Mouse (Mus musculus) cerebellum, adult 8-10 months (tissue): ENCODE measurements at regions not wholly inside any gene's neighbourhood (a gene's known extent, or its start where the extent isn't known, plus 50 kb on each side); places are given as distances from the start of the nearest gene placed in this dataset.
"Not testable (repeated sequence)": the region's sequence is repeated elsewhere in the genome, so short reads cannot be mapped to it uniquely, and the experiment has no call there.

Experiments
- DNase-seq: peaks from one replicate; pipeline ENCODE4 v3.0.0; 2022

GRCm38 (mm10) chr14:33691690-33692089 is 102.7 kb downstream of the Ptpn20 start:
- no peak for DNase-seq

DNA sequence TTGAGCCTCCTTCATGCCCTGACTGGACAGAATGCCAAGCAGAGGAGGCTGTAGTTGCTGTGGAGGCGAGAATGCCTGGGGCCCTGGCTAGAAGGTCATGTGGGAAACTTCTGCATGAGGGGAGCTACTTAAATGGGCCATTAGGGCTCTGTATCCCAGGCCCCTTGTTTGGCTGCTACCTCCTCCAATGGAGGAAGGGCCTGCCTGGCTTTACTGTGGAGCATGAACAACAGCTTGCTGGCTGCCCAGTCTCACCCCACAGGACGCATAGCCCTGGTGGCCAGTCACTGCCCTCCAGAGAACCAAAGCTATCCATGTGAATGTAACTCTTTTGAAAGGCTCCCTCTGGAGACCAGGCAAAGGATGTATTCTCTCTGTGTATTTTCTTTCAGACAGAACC is 105.2 kb downstream of the Ptpn20 start:
- no peak for DNase-seq

GRCm38 (mm10) chr14:33695362-33695982 is 106.5 kb downstream of the Ptpn20 start:
- DNase-seq = peak; percentile 37

- DNase-seq = no peak
Observed at GRCm38 (mm10) chr14:33696817-33697216, 107.8 kb downstream of the Ptpn20 start.

DNA sequence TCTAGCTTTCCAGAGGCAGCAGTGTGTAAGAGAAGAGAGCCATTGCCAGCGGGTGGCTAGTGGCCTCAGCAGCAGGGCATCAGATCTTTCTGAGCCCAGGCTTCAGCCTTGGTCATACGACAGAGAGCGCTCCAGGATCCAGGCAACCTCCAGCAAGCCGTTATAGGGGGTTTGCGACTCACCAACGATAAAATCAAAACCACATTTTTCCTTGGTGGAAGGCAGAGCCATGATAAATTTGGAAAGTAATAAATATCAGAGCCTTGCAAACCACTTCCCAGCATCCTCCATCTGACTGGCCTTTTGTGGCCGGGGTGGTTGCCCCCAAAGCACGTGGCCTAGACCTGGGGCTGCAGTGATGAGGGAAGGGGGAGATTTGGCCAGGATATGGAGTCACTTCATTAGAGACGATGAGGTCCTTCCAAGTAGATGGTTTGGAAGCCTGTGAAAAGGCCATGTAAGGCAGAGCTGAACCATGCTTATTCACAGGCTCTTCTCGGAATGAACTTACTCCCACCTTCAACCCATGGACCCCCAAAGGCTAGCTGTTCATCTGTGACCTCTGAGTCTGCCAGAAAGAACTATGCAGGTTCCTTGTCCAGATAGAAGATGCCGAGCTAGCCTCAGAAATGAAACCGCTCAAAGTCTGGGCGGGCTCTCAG is 110.9 kb downstream of the Ptpn20 start:
- DNase-seq = no peak

GRCm38 (mm10) chr14:33707661-33708297 is 118.8 kb downstream of the Ptpn20 start:
- no peak for DNase-seq

DNA sequence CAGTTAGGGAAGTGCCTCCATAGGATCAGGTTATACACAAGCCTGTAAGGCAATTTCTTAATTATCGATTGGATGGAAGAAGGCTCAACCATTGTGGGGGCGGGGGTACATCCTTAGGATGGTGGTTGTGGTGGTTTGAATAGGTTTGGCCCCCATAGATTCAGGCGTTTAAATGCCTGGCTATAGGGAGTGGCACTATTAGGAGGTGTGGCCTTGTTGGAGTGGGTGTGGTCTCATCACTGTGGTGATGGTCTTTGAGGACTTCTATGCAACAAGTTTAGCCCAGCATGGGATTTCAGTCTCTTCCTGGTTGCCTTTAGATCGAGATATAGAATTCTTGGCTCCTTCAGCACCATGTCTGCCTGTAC is 119.3 kb downstream of the Ptpn20 start:
- no peak for DNase-seq

- no peak for DNase-seq
Observed at GRCm38 (mm10) chr14:33712458-33712857, 123.5 kb downstream of the Ptpn20 start.

GRCm38 (mm10) chr14:33719651-33720050 is 130.6 kb downstream of the Ptpn20 start:
- DNase-seq = no peak

DNA sequence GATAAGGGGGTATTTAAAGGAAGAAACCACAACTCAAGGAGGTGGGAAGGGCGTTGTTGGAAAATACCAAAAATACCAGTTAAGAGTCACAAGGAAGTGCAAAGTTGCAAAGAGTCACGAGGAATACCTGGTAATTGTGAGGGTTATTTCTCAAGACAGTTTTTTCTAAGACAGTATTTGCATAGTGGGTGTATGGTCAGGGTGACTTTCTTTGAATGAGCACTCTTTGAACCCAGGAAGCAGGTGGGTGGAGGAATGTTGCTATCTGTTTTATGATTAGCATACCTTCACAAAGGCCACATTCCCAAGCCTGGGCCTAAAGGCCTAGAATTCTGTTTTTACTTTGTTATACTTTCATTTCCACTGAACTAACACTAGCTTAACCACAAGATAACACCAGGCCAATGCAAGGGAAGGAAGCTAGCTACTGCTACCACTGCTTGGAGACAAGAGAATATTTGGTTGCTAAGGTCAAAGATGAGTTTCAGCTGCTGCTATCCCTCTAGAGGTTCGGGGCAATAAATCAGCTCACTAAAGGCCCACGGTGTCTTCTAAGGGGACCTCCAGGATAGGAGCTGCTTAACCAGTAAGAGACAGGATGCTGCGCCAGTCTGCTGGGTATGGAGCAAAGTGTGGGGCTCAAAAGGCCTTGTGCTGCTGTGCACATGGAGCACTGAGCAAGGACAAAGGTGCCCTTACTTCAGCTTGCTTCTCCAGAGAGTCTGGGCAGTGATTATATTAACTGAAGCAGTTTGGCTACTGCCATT is 133.6 kb downstream of the Ptpn20 start:
- DNase-seq = not testable (repeated sequence)

DNA sequence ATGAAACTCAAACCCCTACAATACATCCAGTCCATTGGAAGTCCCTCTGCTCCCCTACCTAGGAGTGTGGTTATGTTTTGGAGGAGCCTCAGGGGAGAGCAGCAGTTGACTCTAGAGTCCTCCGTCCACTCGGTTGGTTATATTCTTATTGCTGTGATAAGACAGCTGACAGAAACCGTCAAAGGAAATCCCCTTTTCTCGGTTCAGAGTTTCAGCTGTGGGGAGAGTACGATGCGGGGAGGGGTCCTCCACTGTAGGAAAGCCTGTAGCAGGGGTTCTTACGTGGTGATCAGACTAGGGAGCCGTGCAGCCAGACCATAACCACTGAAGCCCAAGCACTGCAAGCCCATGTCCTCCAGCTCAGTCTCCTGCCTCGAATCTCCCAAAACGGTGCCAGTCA is 137.5 kb downstream of the Ptpn20 start:
- no peak for DNase-seq

GRCm38 (mm10) chr14:33729115-33729884 is 140.3 kb downstream of the Ptpn20 start:
- DNase-seq = no peak

DNA sequence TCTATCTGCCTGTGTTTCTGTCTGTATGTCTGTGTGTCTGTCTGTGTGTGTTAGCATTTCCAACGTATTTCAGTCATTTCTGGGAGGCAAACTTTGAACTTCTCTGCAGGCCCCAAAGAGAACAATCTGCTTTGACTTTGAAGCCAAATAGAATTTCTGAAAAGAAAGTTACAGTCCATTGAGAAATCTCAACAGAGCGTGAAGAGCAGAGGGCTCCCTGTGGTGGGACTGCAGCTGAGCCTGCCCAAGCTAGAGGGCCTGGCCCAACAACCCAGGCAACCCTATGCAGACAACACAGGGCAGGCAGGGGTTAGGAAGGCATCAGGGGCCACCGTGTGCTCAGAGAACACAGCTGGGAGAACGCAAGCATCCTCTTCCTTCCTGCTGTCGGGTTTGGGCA is 143.7 kb downstream of the Ptpn20 start:
- no peak for DNase-seq

- peak; percentile 23 for DNase-seq
Observed at GRCm38 (mm10) chr14:33734446-33735043, 145.5 kb downstream of the Ptpn20 start.

- DNase-seq = no peak
Observed at GRCm38 (mm10) chr14:33735653-33736052, 146.6 kb downstream of the Ptpn20 start.

GRCm38 (mm10) chr14:33746181-33746580 is 157.2 kb downstream of the Ptpn20 start:
- DNase-seq = no peak

- no peak for DNase-seq
Observed at GRCm38 (mm10) chr14:33759656-33760055, 163.7 kb upstream of the Gdf10 start.

DNA sequence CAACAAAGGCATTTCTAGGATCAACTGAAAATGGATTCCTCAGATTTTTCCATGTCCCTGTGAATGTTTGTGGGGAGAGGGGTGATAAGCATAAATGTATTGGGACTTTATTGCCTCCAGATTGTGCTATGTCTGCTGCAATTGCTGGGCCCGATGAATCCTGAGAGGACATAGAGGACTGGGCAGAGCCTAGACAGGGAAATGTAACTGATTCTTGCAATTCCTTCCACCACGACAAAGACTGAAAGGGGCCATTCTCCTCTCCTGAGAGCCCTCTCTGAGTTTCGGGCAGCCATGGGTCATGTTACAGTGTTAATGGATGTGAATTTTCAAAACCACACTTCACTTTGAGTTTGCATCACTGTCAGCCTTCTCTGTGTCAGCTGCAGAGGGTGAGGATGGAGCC is 159.7 kb upstream of the Gdf10 start:
- no peak for DNase-seq

- DNase-seq = no peak
Observed at GRCm38 (mm10) chr14:33765767-33766166, 157.6 kb upstream of the Gdf10 start.

- no peak for DNase-seq
Observed at GRCm38 (mm10) chr14:33772374-33772773, 151.0 kb upstream of the Gdf10 start.

- no peak for DNase-seq
Observed at GRCm38 (mm10) chr14:33789556-33789955, 133.8 kb upstream of the Gdf10 start.

DNA sequence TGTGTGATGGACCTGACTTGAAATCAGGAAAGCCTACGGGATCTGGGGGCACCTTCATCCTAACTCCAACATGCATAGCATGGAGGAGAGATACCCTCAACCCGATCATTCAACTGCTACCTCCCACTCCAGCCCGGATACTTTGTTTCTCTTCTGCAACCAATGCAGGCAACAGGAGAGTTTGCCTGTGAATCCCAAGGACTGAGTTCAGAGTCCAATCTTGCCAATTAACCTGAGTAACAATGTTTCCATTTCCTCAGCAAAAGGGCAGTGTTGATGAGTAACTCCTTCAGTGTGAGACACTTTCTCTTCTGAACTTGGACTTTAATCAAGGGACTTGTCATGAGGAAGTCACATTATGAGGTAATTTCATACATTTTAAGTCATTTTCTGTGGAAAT is 129.1 kb upstream of the Gdf10 start:
- DNase-seq = no peak
